Mouse (Mus musculus): Measurements from ENCODE around the gene Gm960. TPM values are rescaled to one million over a fixed set of nuclear protein-coding genes. Genes with fewer than 3 reads are reported as not detected.

Gm960 gene
- polyA plus RNA-seq (2015; fragmentation: Nextera tagmentation; extraction: Ambion mirVana) = 1.0 and 1.3 TPM in 2 replicates

DNA sequence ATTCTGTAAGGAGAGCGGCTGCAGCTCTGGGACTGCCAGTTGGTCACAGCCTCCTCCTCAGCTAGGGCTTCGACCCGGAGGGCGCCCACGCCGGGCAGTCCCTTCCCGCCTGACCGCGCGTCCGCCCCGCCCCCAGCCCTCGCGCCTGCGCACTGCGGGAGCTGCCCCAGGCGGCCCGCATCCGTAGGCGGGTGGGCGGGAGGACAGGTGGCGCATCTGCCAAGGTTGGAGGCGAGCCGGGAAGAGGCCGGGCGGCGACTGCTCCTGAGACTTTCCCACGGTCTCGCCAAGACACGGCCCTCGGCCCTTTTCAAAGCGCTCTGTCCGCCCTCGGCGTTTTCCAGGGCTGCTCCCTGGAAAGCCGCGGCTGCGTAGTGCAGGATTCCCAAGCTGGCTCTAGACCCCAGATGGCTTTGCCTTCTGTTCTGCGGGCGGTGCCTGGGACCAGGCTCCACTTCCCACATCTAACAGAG is at the start of gene Gm960:
Gene Gm960 (minus strand): TSS at position 464 of the 473 bp plus-strand sequence.

DNA sequence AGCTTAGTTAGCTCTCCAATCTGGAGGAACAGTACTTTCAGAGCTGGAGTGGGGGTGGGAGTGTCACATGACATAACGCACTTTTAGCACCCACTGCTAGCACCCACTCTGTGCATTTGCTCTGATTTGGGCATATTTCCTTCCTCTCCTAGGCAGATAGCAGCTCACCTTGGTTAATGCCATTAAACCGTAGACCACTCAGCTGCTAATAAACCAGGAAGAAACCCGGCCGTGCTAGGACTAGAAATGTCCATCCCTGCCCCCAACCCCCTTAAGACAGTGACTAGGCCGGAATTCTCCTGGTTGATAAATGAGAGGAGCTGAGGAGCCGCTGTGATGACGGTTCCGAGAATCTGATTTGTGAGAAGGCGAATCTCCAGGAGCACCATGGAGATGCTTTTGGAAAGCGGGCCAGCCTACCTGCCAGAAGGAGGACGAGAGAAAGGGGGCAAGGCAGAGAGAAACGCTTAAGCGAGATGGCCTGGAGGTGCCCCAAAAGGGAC is 12.7 kb upstream of the Gm960 start, which contains the start of gene Sptbn2:
Gene Sptbn2 (plus strand): TSS at position 70 of the 503 bp plus-strand sequence.

DNA sequence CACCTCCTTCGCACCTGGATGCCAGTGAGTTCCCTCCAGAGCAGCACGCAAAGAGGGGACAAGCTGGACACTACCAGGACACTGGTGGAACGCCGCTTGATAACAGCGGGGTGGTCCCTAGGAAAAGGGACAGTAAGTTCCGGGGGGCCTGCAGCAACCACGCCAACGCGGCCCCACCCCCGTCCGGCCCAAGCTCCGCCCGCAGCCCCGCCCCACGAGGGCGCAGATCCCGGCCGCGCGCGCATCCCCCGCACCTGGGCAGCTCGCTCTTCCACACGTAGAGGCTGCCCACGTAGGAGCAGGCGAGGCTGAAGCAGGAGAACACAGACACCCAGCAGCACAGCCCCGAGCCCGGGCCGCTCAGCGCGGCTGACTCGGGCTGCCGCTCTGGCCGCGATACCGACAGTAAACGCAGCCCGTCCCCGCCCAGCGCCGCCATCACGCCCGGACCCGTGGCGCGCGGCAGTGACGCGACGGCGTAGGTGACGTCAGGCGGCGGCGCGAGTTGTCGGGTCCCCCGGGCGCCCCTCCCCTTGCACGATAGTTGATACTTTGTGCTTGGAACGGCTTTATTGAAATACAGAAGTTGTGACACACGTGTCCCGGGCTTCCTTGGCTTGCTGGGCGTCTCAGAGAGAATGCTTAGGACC is 73.2 kb downstream of the Gm960 start, which contains the start of gene Rce1:
Gene Rce1 (minus strand): TSS at position 463 of the 650 bp plus-strand sequence.

DNA sequence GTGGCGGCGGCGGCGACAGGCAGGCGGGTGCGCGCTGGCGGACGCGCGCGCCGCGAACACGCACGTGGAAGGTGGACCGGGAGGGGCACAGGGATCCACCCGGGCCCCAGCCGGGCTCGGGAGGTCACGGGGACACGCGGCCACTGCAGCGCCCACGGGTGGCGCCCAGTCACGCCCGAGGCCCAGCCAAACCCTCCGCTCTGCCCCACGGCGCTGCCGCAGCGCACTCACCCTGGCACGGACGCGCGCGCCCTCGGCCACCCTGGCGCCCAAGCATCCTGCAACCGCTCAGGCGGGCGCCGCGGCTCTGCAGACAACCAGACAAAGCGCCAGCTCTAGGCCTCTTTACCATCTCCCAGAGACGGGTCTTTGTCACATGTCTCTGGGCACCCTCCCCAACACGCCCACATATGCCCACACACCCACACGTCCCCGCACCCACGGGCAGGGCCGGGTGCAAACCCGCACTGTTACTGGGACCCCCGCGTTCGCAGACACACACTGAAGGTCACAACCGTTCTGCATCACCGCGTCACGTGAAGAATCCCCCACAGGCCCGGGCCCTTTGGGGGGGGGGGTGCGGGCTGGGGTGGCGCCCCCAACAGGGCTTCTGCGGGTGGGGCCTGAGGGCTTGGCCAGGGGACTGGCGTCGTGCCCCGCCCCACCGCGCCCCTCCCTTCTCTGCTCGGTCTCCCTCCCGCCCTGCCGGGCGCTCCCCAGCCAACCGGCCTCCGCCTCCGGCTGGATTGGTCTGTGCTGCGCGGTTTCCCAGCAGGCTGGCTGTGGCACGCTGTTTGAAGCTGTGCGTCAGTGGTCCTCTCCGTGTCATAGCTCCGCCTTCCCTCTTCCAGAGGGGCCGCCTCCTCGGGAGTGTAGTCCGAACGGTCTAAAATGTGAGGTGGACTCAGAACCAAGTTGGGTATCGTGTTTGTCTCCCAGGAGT is 83.0 kb downstream of the Gm960 start, which contains the start of gene Lrfn4:
Gene Lrfn4 (minus strand): TSS at position 517 of the 943 bp plus-strand sequence.

Small RNA genes within 50 kb of the gene (microRNA-seq; reads per million reads assigned to microRNA genes)
- gene Mir6986 = 0.42 to 0.51 reads per million in 2 experiments

Other genes with a start within 250 kb of the Gm960 start
- gene Syt12, start 221.2 kb downstream of the Gm960 start, polyA plus RNA-seq (2015; fragmentation: Nextera tagmentation; extraction: Ambion mirVana) = 0.50 and 1.0 TPM in 2 replicates
- gene 2010003K11Rik, start 200.1 kb downstream of the Gm960 start, polyA plus RNA-seq (2015; fragmentation: Nextera tagmentation; extraction: Ambion mirVana) = 1.4 TPM in 1 of 2 replicates, not detected in the other
- 9.7 and 61.0 TPM in 2 replicates for gene Pcx, start 188.2 kb downstream of the Gm960 start, polyA plus RNA-seq (2015; fragmentation: Nextera tagmentation; extraction: Ambion mirVana)
- gene Lrfn4, start 83.0 kb downstream of the Gm960 start, polyA plus RNA-seq (2015; fragmentation: Nextera tagmentation; extraction: Ambion mirVana) = 1.9 and 2.0 TPM in 2 replicates
- 24.3 and 24.4 TPM in 2 replicates for gene Rce1, start 73.0 kb downstream of the Gm960 start, polyA plus RNA-seq (2015; fragmentation: Nextera tagmentation; extraction: Ambion mirVana)
- gene Sptbn2, start 12.5 kb upstream of the Gm960 start, polyA plus RNA-seq (2015; fragmentation: Nextera tagmentation; extraction: Ambion mirVana) = 0.27 and 0.33 TPM in 2 replicates
- gene Rbm4b, start 57.8 kb upstream of the Gm960 start, polyA plus RNA-seq (2015; fragmentation: Nextera tagmentation; extraction: Ambion mirVana) = 17.3 and 20.0 TPM in 2 replicates
- gene Rbm4, start 95.2 kb upstream of the Gm960 start, polyA plus RNA-seq (2015; fragmentation: Nextera tagmentation; extraction: Ambion mirVana) = 25.4 and 26.0 TPM in 2 replicates
- gene Gm21992, start 112.9 kb upstream of the Gm960 start, polyA plus RNA-seq (2015; fragmentation: Nextera tagmentation; extraction: Ambion mirVana) = 17.9 and 19.5 TPM in 2 replicates
- 17.5 and 22.4 TPM in 2 replicates for gene Rbm14, start 113.0 kb upstream of the Gm960 start, polyA plus RNA-seq (2015; fragmentation: Nextera tagmentation; extraction: Ambion mirVana)
- 38.7 and 46.0 TPM in 2 replicates for gene Ccs, start 140.7 kb upstream of the Gm960 start, polyA plus RNA-seq (2015; fragmentation: Nextera tagmentation; extraction: Ambion mirVana)
- not detected in 2 replicates for gene Ccdc87, start 140.7 kb upstream of the Gm960 start, polyA plus RNA-seq (2015; fragmentation: Nextera tagmentation; extraction: Ambion mirVana)
- 47.9 and 54.9 TPM in 2 replicates for gene Ctsf, start 156.5 kb upstream of the Gm960 start, polyA plus RNA-seq (2015; fragmentation: Nextera tagmentation; extraction: Ambion mirVana)
- 751 and 907 TPM in 2 replicates for gene Actn3, start 179.2 kb upstream of the Gm960 start, polyA plus RNA-seq (2015; fragmentation: Nextera tagmentation; extraction: Ambion mirVana)
- 5.1 and 5.9 TPM in 2 replicates for gene Zdhhc24, start 180.0 kb upstream of the Gm960 start, polyA plus RNA-seq (2015; fragmentation: Nextera tagmentation; extraction: Ambion mirVana)
- gene Bbs1, start 208.0 kb upstream of the Gm960 start, polyA plus RNA-seq (2015; fragmentation: Nextera tagmentation; extraction: Ambion mirVana) = 0.87 and 1.1 TPM in 2 replicates
- 46.4 and 52.9 TPM in 2 replicates for gene Dpp3, start 229.6 kb upstream of the Gm960 start, polyA plus RNA-seq (2015; fragmentation: Nextera tagmentation; extraction: Ambion mirVana)
- 0.57 and 0.77 TPM in 2 replicates for gene Peli3, start 244.5 kb upstream of the Gm960 start, polyA plus RNA-seq (2015; fragmentation: Nextera tagmentation; extraction: Ambion mirVana)